Mouse (Mus musculus) bone marrow macrophage, adult 2 months (primary cell): ENCODE measurements around the gene Mki67.

Source experiments
- CTCF ChIP-seq: IDR thresholded peaks from 2 replicates; pipeline ENCODE4 v1.5.1; 2012; ENCODE audit warnings: low read depth, mild to moderate bottlenecking, low read length, moderate library complexity
- POLR2A ChIP-seq: IDR thresholded peaks from 2 replicates; pipeline ENCODE4 v1.6.1; 2012; ENCODE audit warnings: mild to moderate bottlenecking, low read depth, low read length, borderline replicate concordance

GRCm38 (mm10) chr7:135694130-135694529 lies 22.0 kb downstream of the Mki67 start:
- no peak for TF ChIP-seq CTCF
- TF ChIP-seq POLR2A = no peak
